Mouse (Mus musculus) CH12.LX (cell line): ENCODE measurements around the gene Gipr.

Experiments used
- CHD2 ChIP-seq: IDR thresholded peaks from 2 replicates; pipeline ENCODE4 v1.6.1; 2011; ENCODE audit warnings: low read length, improper control_type of control experiment
- CTCF ChIP-seq, 2 experiments: IDR thresholded peaks in 1 of 2; conservative IDR thresholded peaks in 1 of 2; 2 replicates each; pipeline ENCODE4 v1.5.1; 2011 to 2012; ENCODE audit warnings: low read depth in 2 of 2, low read length in 2 of 2, improper control_type of control experiment in 1 of 2, inconsistent platforms in 1 of 2, mild to moderate bottlenecking in 1 of 2, moderate library complexity in 1 of 2
- EP300 ChIP-seq: IDR thresholded peaks from 2 replicates; pipeline ENCODE4 v1.6.1; 2011; ENCODE audit warnings: low read length, improper control_type of control experiment
- ETS1 ChIP-seq: conservative IDR thresholded peaks from 2 replicates; pipeline ENCODE4 v1.6.1; 2012; ENCODE audit warnings: low read depth, mild to moderate bottlenecking, inconsistent platforms, low read length, improper control_type of control experiment, moderate library complexity
- NELFE ChIP-seq: IDR thresholded peaks from 2 replicates; pipeline ENCODE4 v1.6.1; 2011; ENCODE audit warnings: low read depth, low read length, improper control_type of control experiment
- POLR2A ChIP-seq: IDR thresholded peaks from 2 replicates; pipeline ENCODE4 v1.6.1; 2011; ENCODE audit warnings: low read depth, mild to moderate bottlenecking, improper control_type of control experiment, low read length
- RAD21 ChIP-seq: IDR thresholded peaks from 2 replicates; pipeline ENCODE4 v1.6.1; 2011; ENCODE audit warnings: low read depth, mild to moderate bottlenecking, low read length, improper control_type of control experiment, moderate library complexity
- RCOR1 ChIP-seq: conservative IDR thresholded peaks from 2 replicates; pipeline ENCODE4 v1.6.1; 2012; ENCODE audit warnings: low read depth, mild to moderate bottlenecking, inconsistent platforms, low read length, improper control_type of control experiment
- USF1 ChIP-seq: IDR thresholded peaks from 2 replicates; pipeline ENCODE4 v1.6.1; 2014; ENCODE audit warnings: low read depth, mild to moderate bottlenecking, inconsistent platforms, low read length, improper control_type of control experiment

DNA sequence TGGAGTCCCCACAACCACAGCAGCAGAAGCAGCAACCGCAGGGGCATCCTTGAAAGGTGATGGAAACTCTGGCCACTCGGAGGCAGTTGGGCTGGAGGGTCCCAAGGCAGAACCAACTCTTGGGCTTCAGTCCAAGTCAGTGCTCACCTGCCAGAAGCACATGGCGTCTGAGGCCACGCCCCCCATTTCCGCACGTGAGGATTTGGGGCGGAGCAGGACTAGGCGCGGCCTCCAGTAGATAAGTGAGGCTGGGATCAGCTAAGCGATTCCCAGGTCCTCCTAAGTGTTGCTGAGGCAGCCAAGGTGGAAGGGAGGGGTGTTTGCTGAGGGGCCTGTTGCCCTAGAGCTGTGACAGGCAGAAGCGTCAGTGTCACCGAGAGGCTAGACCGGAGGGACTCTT, 949 bp downstream of the Gipr start:
- TF ChIP-seq EP300 (no peak), CTCF (conservative IDR thresholded peaks at IDR 0.05 in 1 of 2, IDR thresholded peaks at IDR 0.05 in 1 of 2; ENCODE audit: low read depth in 2 of 2, low read length in 2 of 2) (no peak), CHD2 (no peak), POLR2A (no peak), NELFE (no peak), RAD21 (no peak), RCOR1 (no peak), USF1 (no peak), ETS1 (no peak)
